Mouse (Mus musculus): ENCODE results near the gene Nbr1. TPM values are rescaled to one million over a fixed set of nuclear protein-coding genes. Genes with fewer than 3 reads are reported as not detected.
"Not testable (repeated sequence)": the region's sequence is repeated elsewhere in the genome, so short reads cannot be mapped to it uniquely, and the experiment has no call there.

Nbr1 gene
- polyA plus RNA-seq, 1 experiment from 2014 or later, result 61.2 TPM

DNA sequence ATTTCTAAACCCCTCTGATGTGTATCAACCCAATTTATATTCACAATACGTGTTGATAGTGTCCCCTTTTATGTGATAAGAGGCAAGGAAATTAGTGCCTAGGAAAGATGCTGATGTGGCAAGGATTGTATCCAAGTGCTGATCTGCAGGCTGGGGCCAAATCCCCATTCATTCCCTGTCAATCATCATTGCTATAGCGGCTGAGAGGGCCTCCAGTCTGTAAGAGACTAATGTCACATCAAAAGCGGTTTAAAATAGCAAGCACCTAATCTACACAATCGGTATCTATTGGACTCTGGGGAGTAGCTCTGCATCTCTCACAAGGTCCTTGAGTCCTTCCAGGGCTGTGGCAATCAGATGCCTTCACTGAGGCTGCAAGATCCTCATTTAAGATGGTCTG, 62.2 kb downstream of the Nbr1 start:
- H3K4me2 ChIP-seq (replicated peaks), result no peak overlapping the region
- no peak overlapping the region for H3K27ac ChIP-seq
- H3K9me3 ChIP-seq, result no peaks in the 10 kb centered on the region
- no peak overlapping the region for H3K9ac ChIP-seq
- no peaks in the 10 kb centered on the region for H3K36me3 ChIP-seq
- H3K27me3 ChIP-seq (replicated peaks), result no peaks in the 10 kb centered on the region
- H3K4me3 ChIP-seq (replicated peaks), result no peak overlapping the region
- 75% methylated on average over 4 of the region's 4 CpGs for WGBS
- H3K4me1 ChIP-seq (replicated peaks), result peaks cover 13% of the 10 kb centered on the region; the same call in 1 of the 2 replicates
- no peak for ATAC-seq

GRCm38 (mm10) chr11:101615380-101615779, 63.4 kb downstream of the Nbr1 start:
- 75% methylated on average over 6 of the region's 6 CpGs for WGBS
- H3K4me2 ChIP-seq (replicated peaks), result no peak overlapping the region
- H3K4me1 ChIP-seq (replicated peaks), result peaks cover 12% of the 10 kb centered on the region; the same call in 1 of the 2 replicates
- no peaks in the 10 kb centered on the region for H3K36me3 ChIP-seq
- no peaks in the 10 kb centered on the region for H3K9me3 ChIP-seq
- H3K4me3 ChIP-seq (replicated peaks), result no peak overlapping the region
- ATAC-seq, result no peak
- no peaks in the 10 kb centered on the region for H3K27me3 ChIP-seq (replicated peaks)
- no peak overlapping the region for H3K9ac ChIP-seq
- H3K27ac ChIP-seq, result no peak overlapping the region

- H3K9me3 ChIP-seq, result no peaks in the 10 kb centered on the region
- H3K4me3 ChIP-seq (replicated peaks), result no peak overlapping the region
- WGBS, result 93% methylated on average over 8 of the region's 8 CpGs
- H3K27me3 ChIP-seq (replicated peaks), result no peaks in the 10 kb centered on the region
- peaks cover 6% of the 10 kb centered on the region; the same call in 1 of the 2 replicates for H3K4me1 ChIP-seq (replicated peaks)
- H3K27ac ChIP-seq, result no peak overlapping the region
- H3K4me2 ChIP-seq (replicated peaks), result no peak overlapping the region
- H3K36me3 ChIP-seq, result no peaks in the 10 kb centered on the region
- H3K9ac ChIP-seq, result no peak overlapping the region
- ATAC-seq, result no peak
Measured at GRCm38 (mm10) chr11:101616104-101616503, 64.2 kb downstream of the Nbr1 start.

DNA sequence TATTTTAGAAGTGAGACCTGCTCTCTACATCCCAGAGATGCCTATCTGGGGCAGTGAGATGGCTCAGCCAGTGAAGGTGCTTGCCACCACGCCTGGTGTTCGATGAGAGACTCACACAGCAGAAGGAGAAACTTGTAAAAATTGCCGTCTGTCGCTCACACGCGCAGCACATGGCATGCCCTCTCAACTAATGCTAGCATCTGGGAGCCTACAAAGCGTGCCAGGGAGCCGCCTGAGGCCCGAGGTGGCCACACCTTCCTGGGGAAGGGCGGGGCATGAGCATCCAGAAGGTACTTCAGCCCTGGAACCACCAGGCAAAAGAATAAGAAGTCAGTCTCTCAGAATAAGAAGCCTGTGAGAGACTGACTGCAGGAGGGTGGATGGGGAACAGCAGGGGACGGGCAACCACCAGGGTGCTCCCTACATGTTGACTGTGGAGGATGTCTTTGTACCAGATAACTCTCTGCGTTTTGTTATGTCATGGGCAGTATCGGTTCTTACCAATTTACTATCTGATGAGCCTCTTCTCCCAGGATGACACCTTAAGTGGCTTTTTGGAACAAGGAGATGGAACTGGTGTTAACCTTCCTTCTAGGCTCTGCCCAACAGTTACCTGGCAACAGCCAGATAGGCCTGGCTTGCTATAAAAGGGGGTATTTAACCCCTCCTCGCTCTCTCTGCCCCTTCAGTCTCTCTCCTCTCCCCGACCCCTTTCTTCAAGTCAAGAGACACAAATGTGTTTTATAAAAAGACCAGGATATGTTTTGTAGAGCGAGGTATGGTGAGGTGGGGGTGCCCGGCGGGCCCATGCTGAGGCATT, 65.2 kb downstream of the Nbr1 start:
- Histone ChIP-seq H3K27me3 (replicated peaks) (no peaks in the 10 kb centered on the region), H3K4me1 (replicated peaks) (peaks cover 6% of the 10 kb centered on the region; the same call in 1 of the 2 replicates), H3K9me3 (no peaks in the 10 kb centered on the region), H3K4me2 (replicated peaks) (no peak overlapping the region), H3K36me3 (no peaks in the 10 kb centered on the region), H3K27ac (no peak overlapping the region), H3K9ac (no peak overlapping the region), H3K4me3 (replicated peaks) (no peak overlapping the region)
- ATAC-seq, result 0 out of 2 replicates have a peak, but pooled peaks have one; percentile 24
- 26% methylated on average over 18 of the region's 18 CpGs for WGBS

DNA sequence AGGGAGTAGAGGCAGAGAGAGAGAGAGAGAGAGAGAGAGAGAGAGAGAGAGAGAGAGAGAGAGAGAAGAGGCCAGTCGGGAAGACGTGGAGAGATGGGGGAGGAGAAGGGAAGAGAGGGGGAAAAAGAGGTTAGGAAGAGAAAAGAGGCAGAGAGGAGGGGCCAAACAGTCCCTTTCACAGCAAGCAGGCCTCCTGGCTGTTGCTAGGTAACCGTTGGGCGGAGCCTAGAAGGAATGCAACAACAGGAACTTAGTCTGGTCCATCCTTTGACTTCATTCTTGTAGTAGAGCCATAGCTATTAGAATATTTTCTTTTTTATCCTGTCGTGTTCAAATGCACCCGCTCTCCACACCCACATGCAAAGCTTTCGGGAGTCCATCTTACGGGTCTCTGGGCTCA, 65.9 kb downstream of the Nbr1 start:
- H3K4me3 ChIP-seq (replicated peaks), result no peak overlapping the region
- peak overlapping the region; percentile 35; the same call in 1 of the 2 replicates for H3K4me2 ChIP-seq (replicated peaks)
- no peaks in the 10 kb centered on the region for H3K36me3 ChIP-seq
- H3K9ac ChIP-seq, result no peak overlapping the region
- H3K9me3 ChIP-seq, result no peaks in the 10 kb centered on the region
- WGBS, result 15% methylated on average over 8 of the region's 8 CpGs
- peaks cover 6% of the 10 kb centered on the region; the same call in 1 of the 2 replicates for H3K4me1 ChIP-seq (replicated peaks)
- peak; percentile 78 for ATAC-seq
- H3K27ac ChIP-seq, result no peak overlapping the region
- no peaks in the 10 kb centered on the region for H3K27me3 ChIP-seq (replicated peaks)

DNA sequence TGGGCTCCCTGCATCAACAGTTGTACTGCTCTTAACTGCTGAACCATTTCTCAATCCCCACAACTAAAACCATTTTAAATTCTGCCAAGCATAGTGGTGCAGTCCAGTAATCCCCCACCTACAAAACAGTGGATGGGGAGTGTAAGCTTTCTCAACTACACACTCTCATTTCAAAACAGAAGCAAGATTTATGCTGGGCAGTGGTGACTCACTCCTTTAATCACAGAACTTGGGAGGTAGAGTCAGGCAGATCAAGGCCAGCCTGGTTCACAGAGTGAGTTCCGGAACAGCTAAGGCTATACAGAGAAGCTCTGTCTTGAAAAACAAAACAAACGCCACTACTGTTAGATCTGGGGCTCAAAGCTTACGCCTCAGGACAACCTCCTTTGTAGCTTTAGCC, 66.6 kb downstream of the Nbr1 start:
- no peaks in the 10 kb centered on the region for H3K9me3 ChIP-seq
- H3K4me1 ChIP-seq (replicated peaks), result peaks cover 6% of the 10 kb centered on the region; the same call in 1 of the 2 replicates
- H3K27me3 ChIP-seq (replicated peaks), result no peaks in the 10 kb centered on the region
- no peak overlapping the region for H3K4me3 ChIP-seq (replicated peaks)
- H3K27ac ChIP-seq, result no peak overlapping the region
- 77% methylated on average over 3 of the region's 3 CpGs for WGBS
- H3K9ac ChIP-seq, result no peak overlapping the region
- H3K36me3 ChIP-seq, result no peaks in the 10 kb centered on the region
- ATAC-seq, result no peak
- H3K4me2 ChIP-seq (replicated peaks), result no peak overlapping the region

DNA sequence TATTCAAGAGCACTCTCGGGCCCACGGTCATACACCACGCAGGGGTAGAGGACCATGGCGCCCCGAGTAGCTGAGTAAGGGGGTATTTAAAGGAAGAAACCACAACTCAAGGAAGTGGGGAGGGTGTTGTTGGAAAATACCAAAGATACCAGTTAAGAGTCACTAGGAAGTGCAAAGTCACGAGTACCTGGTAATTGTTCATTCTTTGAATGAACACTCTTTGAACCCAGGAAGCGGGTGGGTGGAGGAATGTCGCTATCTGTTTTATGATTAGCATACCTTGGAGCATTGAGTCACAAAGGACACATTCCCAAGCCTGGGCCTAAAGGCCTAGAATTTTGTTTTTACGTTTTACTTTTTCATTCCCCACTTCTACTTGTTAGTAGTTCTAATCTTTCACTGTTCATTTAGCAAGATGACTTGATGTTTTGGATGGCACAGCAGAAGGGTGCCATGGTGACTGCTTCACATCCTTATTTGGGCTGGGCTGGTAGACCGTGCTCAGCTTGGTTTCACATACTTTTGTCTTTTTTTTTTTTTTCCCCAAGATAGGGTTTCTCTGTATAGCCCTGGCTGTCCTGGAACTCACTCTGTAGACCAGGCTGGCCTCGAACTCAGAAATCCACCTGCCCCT, 68.2 kb downstream of the Nbr1 start:
- not testable (repeated sequence) for H3K27me3 ChIP-seq (replicated peaks); H3K4me3 ChIP-seq (replicated peaks)
- WGBS, result 77% methylated on average over 11 of the region's 11 CpGs

GRCm38 (mm10) chr11:101626649-101626994, 74.7 kb downstream of the Nbr1 start:
- ATAC-seq, result peak; percentile 31
- Histone ChIP-seq H3K4me2 (replicated peaks) (peak overlapping the region; percentile 84), H3K4me1 (replicated peaks) (no peaks in the 10 kb centered on the region), H3K27ac (peak overlapping the region; percentile 84), H3K9ac (peak overlapping the region; percentile 40; the same call in 1 of the 2 replicates), H3K27me3 (replicated peaks) (no peaks in the 10 kb centered on the region), H3K9me3 (no peaks in the 10 kb centered on the region), H3K36me3 (no peaks in the 10 kb centered on the region), H3K4me3 (replicated peaks) (peak overlapping the region; percentile 27)
- 6% methylated on average over 8 of the region's 8 CpGs for WGBS

More for the DNA sequence above, 68.2 kb downstream of the Nbr1 start:
- not testable (repeated sequence) for H3K9ac ChIP-seq; H3K27ac ChIP-seq; H3K4me2 ChIP-seq (replicated peaks); H3K36me3 ChIP-seq; H3K4me1 ChIP-seq (replicated peaks); ATAC-seq; H3K9me3 ChIP-seq

DNA sequence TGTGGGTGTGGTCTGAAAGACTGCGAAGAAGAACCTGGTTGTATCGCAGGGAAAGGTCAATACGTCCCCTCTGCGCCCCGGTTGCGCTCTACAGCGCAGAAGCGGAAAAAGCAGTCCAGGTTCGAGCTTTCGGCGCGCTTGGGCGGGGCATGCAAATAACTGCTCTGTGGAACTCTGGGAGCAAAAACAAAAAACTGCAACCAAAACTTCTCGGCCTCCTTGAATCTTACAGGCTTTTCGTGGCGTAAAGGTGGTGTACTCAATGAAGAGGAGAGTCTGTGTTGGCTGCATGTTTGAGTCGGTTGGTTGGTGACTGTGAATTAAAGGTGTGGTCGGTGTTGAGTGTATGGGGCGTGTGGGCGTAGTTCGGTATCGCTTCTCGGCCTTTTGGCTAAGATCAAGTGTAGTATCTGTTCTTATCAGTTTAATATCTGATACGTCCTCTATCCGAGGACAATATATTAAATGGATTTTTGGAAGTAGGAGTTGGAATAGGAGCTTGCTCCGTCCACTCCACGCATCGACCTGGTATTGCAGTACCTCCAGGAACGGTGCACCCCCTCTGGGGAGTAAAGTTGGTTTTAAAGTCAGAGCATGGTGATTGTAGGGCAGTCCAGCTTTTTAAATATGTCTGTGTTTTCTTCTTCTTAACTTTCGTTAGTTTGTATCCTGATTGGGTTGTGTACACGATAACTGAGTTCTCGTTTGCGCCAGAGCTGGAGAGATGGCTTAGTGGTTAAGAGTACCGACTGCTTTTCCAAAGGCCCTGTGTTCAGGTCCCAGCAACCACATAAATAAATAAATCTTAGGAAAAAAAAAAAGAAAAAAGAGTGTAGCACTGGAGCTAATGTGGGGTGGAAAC, 75.3 kb downstream of the Nbr1 start, which contains the start of gene Rdm1:
Gene Rdm1 (plus strand): TSS at position 201 of the 862 bp plus-strand sequence.
- under 1% methylated on average over 34 of the region's 34 CpGs for WGBS
- peak within 1 kb of the TSS; percentile 65 for H3K9ac ChIP-seq
- ATAC-seq, result peak; percentile 94
- no peaks in the 10 kb centered on the region for H3K4me1 ChIP-seq (replicated peaks)
- peak within 1 kb of the TSS; percentile 84 for H3K4me2 ChIP-seq (replicated peaks)
- H3K27ac ChIP-seq, result peak within 1 kb of the TSS; percentile 99
- no peaks in the 10 kb centered on the region for H3K9me3 ChIP-seq
- no peaks in the 10 kb centered on the region for H3K27me3 ChIP-seq (replicated peaks)
- no peaks in the 10 kb centered on the region for H3K36me3 ChIP-seq
- peak within 1 kb of the TSS; percentile 50 for H3K4me3 ChIP-seq (replicated peaks)

- H3K9ac ChIP-seq, result peak overlapping the region; percentile 65
- no peaks in the 10 kb centered on the region for H3K4me1 ChIP-seq (replicated peaks)
- no peaks in the 10 kb centered on the region for H3K27me3 ChIP-seq (replicated peaks)
- H3K36me3 ChIP-seq, result no peaks in the 10 kb centered on the region
- WGBS, result under 1% methylated on average over 33 of the region's 33 CpGs
- H3K4me3 ChIP-seq (replicated peaks), result peak overlapping the region; percentile 50
- no peaks in the 10 kb centered on the region for H3K9me3 ChIP-seq
- peak overlapping the region; percentile 99 for H3K27ac ChIP-seq
- ATAC-seq, result peak; percentile 50
- H3K4me2 ChIP-seq (replicated peaks), result peak overlapping the region; percentile 84
Measured at GRCm38 (mm10) chr11:101627857-101628559, 76.1 kb downstream of the Nbr1 start.

- not testable (repeated sequence) for H3K27ac ChIP-seq; H3K4me1 ChIP-seq (replicated peaks); H3K9me3 ChIP-seq; H3K9ac ChIP-seq; H3K27me3 ChIP-seq (replicated peaks); H3K36me3 ChIP-seq; ATAC-seq
- H3K4me2 ChIP-seq (replicated peaks), result peak overlapping the region; percentile 84
- peak overlapping the region; percentile 50; the same call in 1 of the 2 replicates for H3K4me3 ChIP-seq (replicated peaks)
- WGBS, result 71% methylated on average over 5 of the region's 5 CpGs
Measured at GRCm38 (mm10) chr11:101628733-101629417, 76.9 kb downstream of the Nbr1 start.
